Mouse (Mus musculus) erythroblast, embryonic 14.5 days (primary cell): Measurements from ENCODE around the gene Ky.

Experiments
- GATA1 ChIP-seq: IDR thresholded peaks from 2 replicates; pipeline ENCODE4 v1.6.1; 2012; ENCODE audit warnings: low read length, inconsistent platforms, mixed read lengths
- TAL1 ChIP-seq: IDR thresholded peaks from 3 replicates; pipeline ENCODE4 v1.6.1; 2012; ENCODE audit warnings: low read length, inconsistent platforms, mixed read lengths

GRCm38 (mm10) chr9:102505700-102506585 is at the start of gene Ky:
- TF ChIP-seq GATA1 (no peak), TAL1 (no peak)
